Mouse (Mus musculus): ENCODE measurements at regions not wholly inside any gene's neighbourhood (a gene's known extent, or its start where the extent isn't known, plus 50 kb on each side); places are given as distances from the start of the nearest gene placed in this dataset.

- WGBS: 89% methylated on average over 14 of the region's 14 CpGs
- Histone ChIP-seq H3K4me1 (ENCODE audit: control insufficient read depth, insufficient read depth, low read length) (peaks cover 7% of the 10 kb centered on the region; the same call in 1 of the 2 replicates), H3K4me3 (ENCODE audit: insufficient read depth, low read depth, low read length) (no peak overlapping the region), H3K27ac (ENCODE audit: insufficient read depth, low read depth, low read length) (no peak overlapping the region)
- TF ChIP-seq CTCF (IDR thresholded peaks at IDR 0.05; ENCODE audit: insufficient read depth, low read depth, low read length) (no peak), POLR2A (IDR thresholded peaks at IDR 0.05; ENCODE audit: insufficient read depth, low read depth, low read length) (no peak)
Measured at GRCm38 (mm10) chr9:13905086-13905669, 77.7 kb downstream of the Fam76b start.

GRCm38 (mm10) chr9:13906736-13907135 is 79.2 kb downstream of the Fam76b start:
- peaks cover 7% of the 10 kb centered on the region; the same call in 1 of the 2 replicates for H3K4me1 ChIP-seq (ENCODE audit: control insufficient read depth, insufficient read depth, low read length)
- no peak overlapping the region for H3K27ac ChIP-seq (ENCODE audit: insufficient read depth, low read depth, low read length)
- TF ChIP-seq CTCF (IDR thresholded peaks at IDR 0.05; ENCODE audit: insufficient read depth, low read depth, low read length): no peak
- no peak for TF ChIP-seq POLR2A (IDR thresholded peaks at IDR 0.05; ENCODE audit: insufficient read depth, low read depth, low read length)
- 96% methylated on average over 6 of the region's 6 CpGs for whole genome bisulfite sequencing
- no peak overlapping the region for H3K4me3 ChIP-seq (ENCODE audit: insufficient read depth, low read depth, low read length)

- Histone ChIP-seq H3K4me1 (ENCODE audit: control insufficient read depth, insufficient read depth, low read length) (peaks cover 7% of the 10 kb centered on the region; the same call in 1 of the 2 replicates), H3K27ac (ENCODE audit: insufficient read depth, low read depth, low read length) (no peak overlapping the region), H3K4me3 (ENCODE audit: insufficient read depth, low read depth, low read length) (no peak overlapping the region)
- 81% methylated on average over 3 of the region's 3 CpGs for WGBS
- no peak for TF ChIP-seq POLR2A (IDR thresholded peaks at IDR 0.05; ENCODE audit: insufficient read depth, low read depth, low read length)
Measured at GRCm38 (mm10) chr9:13909604-13910003, 82.1 kb downstream of the Fam76b start.

- H3K4me3 ChIP-seq (ENCODE audit: insufficient read depth, low read depth, low read length): no peak overlapping the region
- no peak overlapping the region for H3K27ac ChIP-seq (ENCODE audit: insufficient read depth, low read depth, low read length)
- no peak for TF ChIP-seq POLR2A (IDR thresholded peaks at IDR 0.05; ENCODE audit: insufficient read depth, low read depth, low read length)
- TF ChIP-seq CTCF (IDR thresholded peaks at IDR 0.05; ENCODE audit: insufficient read depth, low read depth, low read length): no peak
- 84% methylated on average over 2 of the region's 2 CpGs for WGBS
- H3K4me1 ChIP-seq (ENCODE audit: control insufficient read depth, insufficient read depth, low read length): peaks cover 7% of the 10 kb centered on the region; the same call in 1 of the 2 replicates
Measured at GRCm38 (mm10) chr9:13910091-13910490, 82.6 kb downstream of the Fam76b start.

GRCm38 (mm10) chr9:13913459-13913858 is 85.9 kb downstream of the Fam76b start:
- Histone ChIP-seq H3K4me1 (ENCODE audit: control insufficient read depth, insufficient read depth, low read length) (no peaks in the 10 kb centered on the region), H3K27ac (ENCODE audit: insufficient read depth, low read depth, low read length) (no peak overlapping the region), H3K4me3 (ENCODE audit: insufficient read depth, low read depth, low read length) (no peak overlapping the region)
- 77% methylated on average over 3 of the region's 3 CpGs for WGBS
- TF ChIP-seq POLR2A (IDR thresholded peaks at IDR 0.05; ENCODE audit: insufficient read depth, low read depth, low read length) (no peak), CTCF (IDR thresholded peaks at IDR 0.05; ENCODE audit: insufficient read depth, low read depth, low read length) (no peak)

- WGBS: 84% methylated on average over 9 of the region's 9 CpGs
- no peak for TF ChIP-seq CTCF (IDR thresholded peaks at IDR 0.05; ENCODE audit: insufficient read depth, low read depth, low read length)
- TF ChIP-seq POLR2A (IDR thresholded peaks at IDR 0.05; ENCODE audit: insufficient read depth, low read depth, low read length): no peak
Measured at GRCm38 (mm10) chr9:13914131-13914530, 86.6 kb downstream of the Fam76b start.

GRCm38 (mm10) chr9:13914847-13915246 is 87.3 kb downstream of the Fam76b start:
- WGBS: 92% methylated on average over 3 of the region's 3 CpGs
- no peak overlapping the region for H3K27ac ChIP-seq (ENCODE audit: insufficient read depth, low read depth, low read length)
- no peak for TF ChIP-seq CTCF (IDR thresholded peaks at IDR 0.05; ENCODE audit: insufficient read depth, low read depth, low read length)
- no peak for TF ChIP-seq POLR2A (IDR thresholded peaks at IDR 0.05; ENCODE audit: insufficient read depth, low read depth, low read length)

More at GRCm38 (mm10) chr9:13914131-13914530, 86.6 kb downstream of the Fam76b start:
- Histone ChIP-seq H3K4me3 (ENCODE audit: insufficient read depth, low read depth, low read length) (no peak overlapping the region), H3K4me1 (ENCODE audit: control insufficient read depth, insufficient read depth, low read length) (no peaks in the 10 kb centered on the region), H3K27ac (ENCODE audit: insufficient read depth, low read depth, low read length) (no peak overlapping the region)

GRCm38 (mm10) chr9:13916837-13917236 is 89.3 kb downstream of the Fam76b start:
- TF ChIP-seq POLR2A (IDR thresholded peaks at IDR 0.05; ENCODE audit: insufficient read depth, low read depth, low read length) (no peak), CTCF (IDR thresholded peaks at IDR 0.05; ENCODE audit: insufficient read depth, low read depth, low read length) (no peak)
- Histone ChIP-seq H3K4me1 (ENCODE audit: control insufficient read depth, insufficient read depth, low read length) (peaks cover 2% of the 10 kb centered on the region; the same call in 1 of the 2 replicates), H3K27ac (ENCODE audit: insufficient read depth, low read depth, low read length) (no peak overlapping the region), H3K4me3 (ENCODE audit: insufficient read depth, low read depth, low read length) (no peak overlapping the region)
- 89% methylated on average over 7 of the region's 7 CpGs for WGBS

More at GRCm38 (mm10) chr9:13914847-13915246, 87.3 kb downstream of the Fam76b start:
- Histone ChIP-seq H3K4me3 (ENCODE audit: insufficient read depth, low read depth, low read length) (no peak overlapping the region), H3K4me1 (ENCODE audit: control insufficient read depth, insufficient read depth, low read length) (peaks cover 2% of the 10 kb centered on the region; the same call in 1 of the 2 replicates)

- Histone ChIP-seq H3K4me1 (ENCODE audit: control insufficient read depth, insufficient read depth, low read length) (peaks cover 2% of the 10 kb centered on the region; the same call in 1 of the 2 replicates), H3K27ac (ENCODE audit: insufficient read depth, low read depth, low read length) (no peak overlapping the region), H3K4me3 (ENCODE audit: insufficient read depth, low read depth, low read length) (no peak overlapping the region)
- WGBS: 23% methylated on average over 7 of the region's 7 CpGs
- TF ChIP-seq CTCF (IDR thresholded peaks at IDR 0.05; ENCODE audit: insufficient read depth, low read depth, low read length) (no peak), POLR2A (IDR thresholded peaks at IDR 0.05; ENCODE audit: insufficient read depth, low read depth, low read length) (no peak)
Measured at GRCm38 (mm10) chr9:13918606-13919202, 91.2 kb downstream of the Fam76b start.
